Mouse (Mus musculus) kidney, adult 18-20 months (tissue): ENCODE measurements around the gene Tnfrsf19.

Experiments used
- DNase-seq: peaks from one replicate; pipeline ENCODE4 v3.0.0; 2021

Tnfrsf19 gene

GRCm38 (mm10) chr14:60957611-60958157 lies 88.6 kb downstream of the Tnfrsf19 start:
- DNase-seq = no peak

- no peak for DNase-seq
Observed at GRCm38 (mm10) chr14:60937481-60938039, 108.7 kb downstream of the Tnfrsf19 start.

- no peak for DNase-seq
Observed at GRCm38 (mm10) chr14:60935705-60936104, 110.6 kb downstream of the Tnfrsf19 start.

GRCm38 (mm10) chr14:60926011-60926410 lies 120.3 kb downstream of the Tnfrsf19 start:
- DNase-seq = no peak

- no peak for DNase-seq
Observed at GRCm38 (mm10) chr14:60916661-60917060, 129.6 kb downstream of the Tnfrsf19 start.
